Mouse (Mus musculus): ENCODE measurements around the gene Galk1. TPM values are rescaled to one million over a fixed set of nuclear protein-coding genes. Genes with fewer than 3 reads are reported as not detected.

Gene Galk1
- polyA plus RNA-seq, 1 experiment: 238 TPM

GRCm38 (mm10) chr11:116004840-116005700 is 7.4 kb downstream of the Galk1 start:
- Histone ChIP-seq H3K36me3 (replicated peaks; ENCODE audit: low read length) (peaks cover 48% of the 10 kb centered on the region), H3K9me3 (peaks cover 5% of the 10 kb centered on the region), H3K4me1 (peaks cover 93% of the 10 kb centered on the region), H3K27me3 (replicated peaks) (no peaks in the 10 kb centered on the region), H3K4me3 (replicated peaks) (peak overlapping the region; percentile 92)
- TF ChIP-seq GATA1 (IDR thresholded peaks at IDR 0.05; ENCODE audit: borderline replicate concordance, low read length) (no peak), FLI1 (IDR thresholded peaks at IDR 0.05; ENCODE audit: low read length) (no peak)

DNA sequence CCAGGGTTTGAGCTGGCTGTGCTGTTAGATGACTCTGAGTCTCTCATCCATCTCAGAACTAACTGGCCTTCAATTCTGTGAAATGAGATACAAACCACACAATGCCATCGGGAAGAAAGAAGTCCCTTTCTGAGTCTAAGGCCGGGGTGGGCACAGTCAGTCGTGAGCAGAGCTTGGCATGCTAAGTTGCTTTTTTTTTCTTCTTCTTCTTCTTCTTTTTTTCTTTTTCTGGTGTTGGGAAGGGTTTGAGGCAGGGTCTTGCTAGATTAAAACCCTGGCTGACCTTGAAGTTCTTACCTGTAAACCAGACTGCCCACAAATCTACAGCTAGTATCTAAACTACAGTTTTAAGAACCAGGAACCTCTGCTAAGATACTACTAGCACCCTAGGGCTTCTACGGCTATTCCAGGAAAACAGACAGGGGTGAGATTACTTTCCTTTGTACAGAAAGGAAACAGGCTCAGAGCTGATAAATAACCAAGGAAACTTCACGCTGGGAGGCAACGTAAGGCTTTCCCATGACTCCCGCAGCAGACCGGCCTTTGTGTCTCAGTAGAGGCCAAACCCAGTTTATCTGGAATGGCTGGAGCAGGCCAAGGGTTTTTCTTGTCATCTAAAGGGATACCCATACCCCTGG is 8.2 kb downstream of the Galk1 start:
- Histone ChIP-seq H3K27me3 (replicated peaks) (peaks cover 3% of the 10 kb centered on the region), H3K4me3 (replicated peaks) (peak overlapping the region; percentile 92), H3K4me1 (peaks cover 93% of the 10 kb centered on the region), H3K9me3 (peaks cover 5% of the 10 kb centered on the region), H3K36me3 (replicated peaks; ENCODE audit: low read length) (peaks cover 40% of the 10 kb centered on the region)
- TF ChIP-seq FLI1 (IDR thresholded peaks at IDR 0.05; ENCODE audit: low read length): 0 out of 2 replicates have a peak, but pooled peaks have one; percentile 24
- peak; percentile 91; the same call in 2 of the 3 replicates for TF ChIP-seq GATA1 (IDR thresholded peaks at IDR 0.05; ENCODE audit: borderline replicate concordance, low read length)

- peaks cover 85% of the 10 kb centered on the region for H3K4me1 ChIP-seq
- TF ChIP-seq FLI1 (IDR thresholded peaks at IDR 0.05; ENCODE audit: low read length) (no peak), GATA1 (IDR thresholded peaks at IDR 0.05; ENCODE audit: borderline replicate concordance, low read length) (no peak)
- peaks cover 26% of the 10 kb centered on the region for H3K36me3 ChIP-seq (replicated peaks; ENCODE audit: low read length)
These were observed 9.6 kb downstream of the Galk1 start for GRCm38 (mm10) chr11:116002894-116003293.

DNA sequence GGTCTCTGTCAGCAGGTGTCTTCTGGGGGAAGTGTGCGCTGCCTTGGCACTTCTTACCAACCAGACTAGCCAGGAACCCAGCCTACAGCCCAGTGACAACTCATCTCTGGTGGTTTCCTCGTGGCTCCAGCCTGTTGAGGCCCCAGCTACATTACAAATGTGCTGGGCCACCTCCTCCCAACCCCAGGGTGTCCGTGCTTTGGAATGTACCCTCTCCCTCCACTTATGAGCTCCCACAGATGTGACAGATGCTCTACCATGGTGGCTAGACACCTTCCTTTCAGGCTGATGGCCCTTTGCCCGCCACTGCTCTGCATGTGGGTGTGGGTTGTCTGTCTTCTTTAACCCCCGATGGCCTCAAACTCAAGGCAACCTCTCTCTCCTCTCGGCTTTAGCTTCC is 10.8 kb downstream of the Galk1 start:
- peaks cover 73% of the 10 kb centered on the region for H3K4me1 ChIP-seq
- no peak overlapping the region for H3K4me3 ChIP-seq (replicated peaks)
- no peak for TF ChIP-seq GATA1 (IDR thresholded peaks at IDR 0.05; ENCODE audit: borderline replicate concordance, low read length)
- TF ChIP-seq FLI1 (IDR thresholded peaks at IDR 0.05; ENCODE audit: low read length): no peak
- peaks cover 12% of the 10 kb centered on the region for H3K27me3 ChIP-seq (replicated peaks)
- H3K36me3 ChIP-seq (replicated peaks; ENCODE audit: low read length): peaks cover 14% of the 10 kb centered on the region
- peaks cover 5% of the 10 kb centered on the region for H3K9me3 ChIP-seq

More at GRCm38 (mm10) chr11:116002894-116003293, 9.6 kb downstream of the Galk1 start:
- H3K27me3 ChIP-seq (replicated peaks): peaks cover 5% of the 10 kb centered on the region
- H3K4me3 ChIP-seq (replicated peaks): peak overlapping the region; percentile 24
- H3K9me3 ChIP-seq: peaks cover 5% of the 10 kb centered on the region

- TF ChIP-seq GATA1 (IDR thresholded peaks at IDR 0.05; ENCODE audit: borderline replicate concordance, low read length) (no peak), FLI1 (IDR thresholded peaks at IDR 0.05; ENCODE audit: low read length) (no peak)
- peak overlapping the region; percentile 53 for H3K4me3 ChIP-seq (replicated peaks)
- H3K9me3 ChIP-seq: peaks cover 5% of the 10 kb centered on the region
- peaks cover 13% of the 10 kb centered on the region for H3K27me3 ChIP-seq (replicated peaks)
- peaks cover 3% of the 10 kb centered on the region for H3K36me3 ChIP-seq (replicated peaks; ENCODE audit: low read length)
- peaks cover 62% of the 10 kb centered on the region for H3K4me1 ChIP-seq
These were observed 11.9 kb downstream of the Galk1 start for GRCm38 (mm10) chr11:116000607-116001006.

DNA sequence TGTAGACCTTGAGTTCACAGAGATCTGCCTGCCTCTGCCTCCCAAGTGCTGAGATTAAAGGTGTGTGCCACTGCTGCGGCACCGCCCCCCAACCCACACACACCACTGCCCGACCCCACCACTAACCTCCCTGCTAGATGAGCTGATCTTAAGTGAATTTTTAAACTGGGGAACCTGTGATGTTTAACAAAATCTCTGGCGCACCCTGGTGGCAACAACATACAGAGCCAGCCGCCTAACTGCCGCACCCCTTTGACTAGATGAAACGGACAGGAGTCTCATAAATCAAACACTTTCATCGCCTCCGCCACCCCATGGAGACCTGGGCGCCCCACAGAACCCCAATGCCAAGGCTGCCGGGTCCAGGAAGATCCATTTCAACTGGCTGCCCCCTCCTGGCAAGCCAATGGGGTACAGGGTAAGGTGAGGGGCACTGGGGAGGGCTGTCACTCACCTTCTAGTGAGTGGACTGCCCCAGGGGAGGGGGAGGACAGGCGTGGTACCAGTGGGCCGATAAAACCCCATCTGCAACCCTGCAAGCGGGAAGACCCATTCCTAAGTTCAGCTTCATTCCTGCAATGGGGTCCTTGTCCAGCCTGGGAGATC is 12.9 kb downstream of the Galk1 start:
- TF ChIP-seq FLI1 (IDR thresholded peaks at IDR 0.05; ENCODE audit: low read length): no peak
- TF ChIP-seq GATA1 (IDR thresholded peaks at IDR 0.05; ENCODE audit: borderline replicate concordance, low read length): no peak
- H3K27me3 ChIP-seq (replicated peaks): peaks cover 14% of the 10 kb centered on the region
- peak overlapping the region; percentile 59 for H3K4me3 ChIP-seq (replicated peaks)
- H3K9me3 ChIP-seq: peaks cover 5% of the 10 kb centered on the region
- peaks cover 3% of the 10 kb centered on the region for H3K36me3 ChIP-seq (replicated peaks; ENCODE audit: low read length)
- H3K4me1 ChIP-seq: peaks cover 52% of the 10 kb centered on the region

GRCm38 (mm10) chr11:115999027-115999426 is 13.5 kb downstream of the Galk1 start:
- TF ChIP-seq GATA1 (IDR thresholded peaks at IDR 0.05; ENCODE audit: borderline replicate concordance, low read length) (no peak), FLI1 (IDR thresholded peaks at IDR 0.05; ENCODE audit: low read length) (no peak)
- Histone ChIP-seq H3K4me3 (replicated peaks) (peak overlapping the region; percentile 7), H3K36me3 (replicated peaks; ENCODE audit: low read length) (peaks cover 3% of the 10 kb centered on the region), H3K9me3 (peaks cover 5% of the 10 kb centered on the region), H3K27me3 (replicated peaks) (peaks cover 20% of the 10 kb centered on the region), H3K4me1 (peaks cover 46% of the 10 kb centered on the region)

GRCm38 (mm10) chr11:115997662-115998061 is 14.9 kb downstream of the Galk1 start:
- TF ChIP-seq FLI1 (IDR thresholded peaks at IDR 0.05; ENCODE audit: low read length) (no peak), GATA1 (IDR thresholded peaks at IDR 0.05; ENCODE audit: borderline replicate concordance, low read length) (no peak)
- Histone ChIP-seq H3K27me3 (replicated peaks) (peaks cover 33% of the 10 kb centered on the region), H3K9me3 (no peaks in the 10 kb centered on the region), H3K36me3 (replicated peaks; ENCODE audit: low read length) (no peaks in the 10 kb centered on the region), H3K4me1 (peaks cover 40% of the 10 kb centered on the region), H3K4me3 (replicated peaks) (no peak overlapping the region)

DNA sequence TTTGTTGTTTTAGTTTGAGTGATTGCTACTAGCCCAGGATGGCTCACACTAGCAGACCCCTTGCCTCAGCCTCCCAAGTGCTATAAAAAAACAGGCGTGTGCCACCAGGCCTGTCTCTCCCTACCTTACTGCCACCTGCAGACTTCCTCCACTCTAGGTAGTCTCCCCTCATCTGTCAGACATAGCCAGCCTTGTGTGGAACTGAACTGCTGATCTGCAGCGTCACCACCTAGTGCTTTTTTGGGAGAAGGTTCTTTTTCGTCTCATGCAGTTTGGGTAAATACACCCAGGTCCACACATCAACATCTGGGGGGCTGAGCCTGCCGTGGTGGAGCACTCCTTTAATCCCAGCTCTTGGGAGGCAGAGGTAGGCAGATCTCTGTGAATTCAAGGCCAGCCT is 15.5 kb downstream of the Galk1 start:
- H3K36me3 ChIP-seq (replicated peaks; ENCODE audit: low read length): no peaks in the 10 kb centered on the region
- no peak overlapping the region for H3K4me3 ChIP-seq (replicated peaks)
- peaks cover 34% of the 10 kb centered on the region for H3K4me1 ChIP-seq
- H3K9me3 ChIP-seq: no peaks in the 10 kb centered on the region
- peaks cover 37% of the 10 kb centered on the region for H3K27me3 ChIP-seq (replicated peaks)
- TF ChIP-seq FLI1 (IDR thresholded peaks at IDR 0.05; ENCODE audit: low read length): no peak
- no peak for TF ChIP-seq GATA1 (IDR thresholded peaks at IDR 0.05; ENCODE audit: borderline replicate concordance, low read length)
